Mouse (Mus musculus) WW6 (cell line): Measurements from ENCODE around the gene Mpv17l2.

ENCODE experiments used
- DNase-seq: peaks from one replicate; pipeline ENCODE4 v3.0.0-alpha.2; 2013; ENCODE audit warnings: low read depth, low spot score

Gene Mpv17l2

GRCm38 (mm10) chr8:70760775-70761406 lies at the start of gene Mpv17l2:
Gene Mpv17l2, minus strand, starts transcription at chr8:70760946.
- peak; percentile 99 for DNase-seq

- DNase-seq, result no peak
Observed at GRCm38 (mm10) chr8:70808955-70809701, 48.4 kb upstream of the Mpv17l2 start.

DNA sequence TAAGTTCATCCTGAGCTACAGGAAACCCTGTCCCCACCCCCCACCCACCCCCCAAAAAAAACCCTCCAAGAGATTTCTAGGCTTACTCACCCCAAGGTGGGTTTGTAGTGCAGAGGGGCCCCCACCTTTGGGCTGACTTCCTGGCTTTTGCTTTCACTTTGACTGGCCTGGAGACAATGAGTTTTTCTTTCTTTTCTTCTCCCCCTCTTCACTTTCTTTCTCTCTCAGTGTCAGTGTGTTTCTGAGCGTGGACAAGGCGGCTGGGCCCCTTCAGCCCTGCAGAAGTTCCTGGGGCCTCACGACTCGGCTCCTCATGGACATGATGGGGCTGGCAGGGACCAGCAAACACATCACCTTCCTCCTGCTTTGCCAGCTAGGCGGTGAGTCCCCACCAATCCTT lies 47.5 kb upstream of the Mpv17l2 start, which contains the start of gene Il12rb1:
Gene Il12rb1 (plus strand): TSS at position 211 of the 400 bp plus-strand sequence.
- DNase-seq, result no peak

DNA sequence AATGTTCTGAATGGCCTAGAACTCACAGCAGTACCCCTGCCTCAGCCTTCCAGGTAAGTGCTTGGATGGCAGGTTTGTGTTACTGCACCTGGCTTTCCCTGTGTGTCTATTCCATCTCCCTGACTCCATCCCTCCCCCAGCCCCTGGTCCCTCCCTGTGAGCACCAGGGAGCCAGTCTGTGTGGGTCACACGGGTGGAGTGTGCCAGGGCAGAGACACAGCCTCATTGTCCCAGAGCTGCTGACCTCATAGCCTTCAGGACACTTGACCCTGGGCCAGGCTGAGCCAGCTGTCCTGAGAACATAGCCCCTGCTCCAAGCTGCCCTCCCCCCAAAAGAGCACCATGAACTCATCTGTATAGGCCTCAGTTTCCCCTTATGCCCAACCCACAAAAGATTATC lies 46.6 kb upstream of the Mpv17l2 start:
- no peak for DNase-seq

DNA sequence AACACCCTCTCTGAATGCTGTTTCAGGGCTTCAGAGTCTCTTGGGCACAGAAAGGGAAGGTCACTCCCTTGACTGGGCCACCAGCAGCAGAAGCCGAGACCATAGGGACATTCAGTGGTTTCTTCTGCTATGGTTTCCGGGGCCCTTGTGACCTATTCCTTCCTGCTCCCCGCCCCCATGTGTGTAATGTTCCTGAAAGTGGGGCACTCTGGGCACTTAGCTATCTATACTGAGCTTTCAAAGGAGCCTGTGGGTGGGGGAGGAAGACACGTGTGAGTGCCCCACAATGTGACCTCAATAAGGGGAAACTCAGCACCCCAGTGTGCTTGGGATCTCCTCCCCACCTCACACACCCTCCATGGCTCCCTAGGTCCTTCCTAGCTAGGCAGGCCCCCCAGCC lies 45.8 kb upstream of the Mpv17l2 start:
- DNase-seq, result no peak

GRCm38 (mm10) chr8:70804481-70805206 lies 43.9 kb upstream of the Mpv17l2 start, which contains the start of gene Mast3:
Gene Mast3, minus strand, starts transcription at chr8:70805054.
- peak; percentile 75 for DNase-seq

DNA sequence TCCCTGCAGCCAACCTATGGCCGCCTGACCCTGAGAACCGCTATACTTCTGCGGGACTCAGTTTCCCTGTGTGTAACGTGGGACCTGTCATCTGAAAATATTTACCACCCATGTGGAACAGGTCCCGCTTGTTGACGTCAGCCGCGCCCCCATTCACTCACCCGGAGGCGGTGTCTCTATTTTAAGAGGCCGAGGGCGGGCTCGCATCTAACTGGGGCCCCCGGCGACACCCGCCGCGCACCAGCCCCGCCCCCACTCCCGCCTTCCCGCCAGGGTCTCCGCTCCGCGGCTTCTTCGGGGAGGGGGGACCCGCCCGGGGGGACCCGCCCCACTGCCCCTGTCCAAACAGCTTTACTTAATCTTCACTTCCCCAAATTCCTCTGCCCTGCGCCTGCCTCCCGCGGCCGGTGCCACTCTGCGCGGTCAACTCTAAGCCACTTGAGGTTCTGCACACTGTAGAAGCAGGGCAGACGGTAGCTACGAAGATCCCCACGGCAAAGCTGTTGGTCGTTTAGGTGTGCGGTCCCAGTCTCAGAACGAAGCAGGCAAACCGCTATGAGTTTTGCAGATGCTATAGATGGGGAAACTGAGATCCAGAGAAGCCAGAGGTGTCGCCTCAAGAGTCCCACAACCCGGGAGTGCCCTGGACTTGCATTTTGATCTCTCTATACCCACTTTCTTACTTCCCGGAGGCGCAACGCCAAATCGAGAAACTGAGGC lies 43.2 kb upstream of the Mpv17l2 start:
- DNase-seq, result no peak

- no peak for DNase-seq
Observed at GRCm38 (mm10) chr8:70802786-70803510, 42.2 kb upstream of the Mpv17l2 start.

- no peak for DNase-seq
Observed at GRCm38 (mm10) chr8:70801830-70802229, 41.1 kb upstream of the Mpv17l2 start.

DNA sequence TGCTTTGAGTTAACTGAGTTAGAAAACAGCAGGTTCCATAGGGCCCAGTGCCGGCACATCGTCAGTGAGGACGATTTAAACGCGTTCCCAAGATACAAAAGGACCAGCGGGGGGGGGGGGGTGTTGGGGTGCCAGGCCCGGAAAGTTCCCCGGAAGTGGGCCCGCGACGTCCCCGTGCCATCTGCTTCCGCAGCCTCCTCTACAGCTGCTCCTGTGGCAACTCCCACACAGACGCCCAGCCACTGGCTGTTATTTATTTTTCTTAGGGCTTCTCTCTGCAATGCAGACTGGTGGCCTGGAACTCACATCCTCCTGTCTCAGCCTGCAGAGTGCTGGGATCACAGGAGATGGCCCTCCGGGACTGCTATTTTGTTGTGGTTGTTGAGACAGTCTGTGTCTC lies 40.4 kb upstream of the Mpv17l2 start:
- no peak for DNase-seq

GRCm38 (mm10) chr8:70800648-70801047 lies 39.9 kb upstream of the Mpv17l2 start:
- DNase-seq, result no peak

GRCm38 (mm10) chr8:70798281-70798680 lies 37.5 kb upstream of the Mpv17l2 start:
- no peak for DNase-seq

- peak; percentile 95 for DNase-seq
Observed at GRCm38 (mm10) chr8:70797081-70798070, 36.6 kb upstream of the Mpv17l2 start.

- no peak for DNase-seq
Observed at GRCm38 (mm10) chr8:70796403-70797080, 35.8 kb upstream of the Mpv17l2 start.

DNA sequence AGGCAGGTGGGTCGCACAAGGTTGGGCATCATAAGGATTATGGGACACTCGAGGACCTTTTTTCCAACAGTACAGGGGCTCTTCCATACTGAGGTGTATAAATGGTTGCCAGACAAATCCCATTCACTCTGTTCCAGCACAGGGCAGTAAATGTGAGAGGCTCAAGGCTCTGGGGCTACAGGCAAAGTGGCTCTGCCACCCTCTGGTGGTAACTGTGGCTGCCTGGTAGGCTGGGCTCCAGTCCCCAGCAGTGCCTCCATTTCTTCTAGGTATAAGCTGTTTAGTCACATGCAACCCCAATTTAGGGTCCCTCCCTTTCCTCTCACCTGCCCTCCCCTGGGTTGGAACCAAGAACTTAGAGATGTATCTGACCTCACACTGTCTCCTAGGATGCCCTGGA lies 34.6 kb upstream of the Mpv17l2 start:
- DNase-seq, result no peak

- no peak for DNase-seq
Observed at GRCm38 (mm10) chr8:70794215-70794614, 33.5 kb upstream of the Mpv17l2 start.

DNA sequence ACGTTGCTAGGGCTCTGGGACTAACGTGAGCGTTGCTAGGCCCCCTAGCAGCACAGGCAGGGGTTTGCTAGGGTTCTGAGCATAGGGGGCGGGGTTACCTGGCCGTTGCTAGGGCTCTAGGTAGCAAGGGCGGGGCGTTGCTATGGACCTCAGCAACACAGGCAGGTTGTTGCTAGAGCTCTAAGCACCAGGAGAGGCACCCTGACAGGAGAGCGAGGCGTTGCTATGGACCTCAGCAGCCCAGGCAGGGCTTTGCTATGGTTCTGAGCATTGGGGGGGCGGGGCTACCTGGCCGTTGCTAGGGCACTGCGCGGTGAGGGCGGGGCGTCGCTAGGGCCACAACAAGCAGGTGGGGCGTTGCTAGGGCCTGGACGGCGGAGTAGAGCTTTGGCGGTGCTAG lies 32.0 kb upstream of the Mpv17l2 start:
- peak; percentile 96 for DNase-seq

GRCm38 (mm10) chr8:70791975-70792691 lies 31.4 kb upstream of the Mpv17l2 start:
- DNase-seq, result peak; percentile 98

DNA sequence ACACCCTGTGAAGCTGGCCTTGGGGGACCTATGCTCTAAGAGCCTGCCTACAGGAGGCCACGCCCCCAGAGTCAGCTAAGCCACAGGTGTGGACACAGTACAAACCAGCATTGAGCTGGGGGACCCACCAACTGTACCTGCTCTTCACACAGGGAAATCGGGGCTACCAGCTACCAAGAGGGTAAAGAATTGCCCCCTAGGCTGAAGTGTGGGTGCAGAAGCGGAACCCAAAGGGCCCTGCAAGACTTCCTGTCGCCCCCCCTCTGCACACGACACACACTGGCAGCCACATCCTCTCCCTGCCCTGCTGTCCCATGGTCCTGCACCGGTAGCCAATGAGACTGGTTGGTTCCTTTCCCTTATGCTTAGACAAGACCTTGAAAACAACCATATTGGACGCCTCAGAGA lies 30.6 kb upstream of the Mpv17l2 start:
- no peak for DNase-seq
